Mouse (Mus musculus): ENCODE data around the gene Abcg4. TPM values are rescaled to one million over a fixed set of nuclear protein-coding genes. Genes with fewer than 3 reads are reported as not detected.

Gene Abcg4
- polyA plus RNA-seq, 1 experiment from 2014 or later = 2.1 TPM

GRCm38 (mm10) chr9:44314257-44314547 is 25.8 kb upstream of the Abcg4 start:
- H3K36me3 ChIP-seq (ENCODE audit: control insufficient read depth, insufficient read depth, low read length) = peaks cover 11% of the 10 kb centered on the region; the same call in 1 of the 2 replicates
- no peak overlapping the region for H3K4me3 ChIP-seq (ENCODE audit: low read length)
- H3K27me3 ChIP-seq (ENCODE audit: control insufficient read depth, insufficient read depth, low read depth, low read length) = no peaks in the 10 kb centered on the region
- WGBS = 65% methylated on average over 4 of the region's 4 CpGs
- no peak overlapping the region for H3K27ac ChIP-seq (ENCODE audit: low read length)
- no peaks in the 10 kb centered on the region for H3K9me3 ChIP-seq (ENCODE audit: control insufficient read depth, low read length)
- peaks cover 17% of the 10 kb centered on the region for H3K4me1 ChIP-seq (replicated peaks; ENCODE audit: control insufficient read depth, insufficient read depth, low read length)
- H3K9ac ChIP-seq (ENCODE audit: low read length) = no peak overlapping the region
- no peak for ATAC-seq (ENCODE audit: low read depth)
- no peak overlapping the region for H3K4me2 ChIP-seq (ENCODE audit: low read depth, low read length)

GRCm38 (mm10) chr9:44313476-44314256 is 25.3 kb upstream of the Abcg4 start:
- WGBS = 70% methylated on average over 19 of the region's 19 CpGs
- ATAC-seq (ENCODE audit: low read depth) = no peak
- H3K4me3 ChIP-seq (ENCODE audit: low read length) = no peak overlapping the region
- no peaks in the 10 kb centered on the region for H3K27me3 ChIP-seq (ENCODE audit: control insufficient read depth, insufficient read depth, low read depth, low read length)
- H3K4me2 ChIP-seq (ENCODE audit: low read depth, low read length) = no peak overlapping the region
- H3K36me3 ChIP-seq (ENCODE audit: control insufficient read depth, insufficient read depth, low read length) = peaks cover 11% of the 10 kb centered on the region; the same call in 1 of the 2 replicates
- no peaks in the 10 kb centered on the region for H3K9me3 ChIP-seq (ENCODE audit: control insufficient read depth, low read length)
- peaks cover 12% of the 10 kb centered on the region for H3K4me1 ChIP-seq (replicated peaks; ENCODE audit: control insufficient read depth, insufficient read depth, low read length)
- H3K27ac ChIP-seq (ENCODE audit: low read length) = no peak overlapping the region
- no peak overlapping the region for H3K9ac ChIP-seq (ENCODE audit: low read length)

- H3K27me3 ChIP-seq (ENCODE audit: control insufficient read depth, insufficient read depth, low read depth, low read length) = no peaks in the 10 kb centered on the region
- WGBS = 17% methylated on average over 27 of the region's 27 CpGs
- H3K9ac ChIP-seq (ENCODE audit: low read length) = peak overlapping the region; percentile 5; the same call in 1 of the 2 replicates
- H3K4me1 ChIP-seq (replicated peaks; ENCODE audit: control insufficient read depth, insufficient read depth, low read length) = no peaks in the 10 kb centered on the region
- H3K4me3 ChIP-seq (ENCODE audit: low read length) = peak overlapping the region; percentile 6; the same call in 1 of the 2 replicates
- H3K27ac ChIP-seq (ENCODE audit: low read length) = peak overlapping the region; percentile 67
- peak; percentile 81 for ATAC-seq (ENCODE audit: low read depth)
- no peaks in the 10 kb centered on the region for H3K9me3 ChIP-seq (ENCODE audit: control insufficient read depth, low read length)
- H3K4me2 ChIP-seq (ENCODE audit: low read depth, low read length) = peak overlapping the region; percentile 27
- H3K36me3 ChIP-seq (ENCODE audit: control insufficient read depth, insufficient read depth, low read length) = peaks cover 10% of the 10 kb centered on the region; the same call in 1 of the 2 replicates
Measured at GRCm38 (mm10) chr9:44311136-44312134, 23.0 kb upstream of the Abcg4 start.

- Histone ChIP-seq H3K27me3 (ENCODE audit: control insufficient read depth, insufficient read depth, low read depth, low read length) (no peaks in the 10 kb centered on the region), H3K4me2 (ENCODE audit: low read depth, low read length) (peak overlapping the region; percentile 27), H3K36me3 (ENCODE audit: control insufficient read depth, insufficient read depth, low read length) (peaks cover 7% of the 10 kb centered on the region; the same call in 1 of the 2 replicates), H3K4me1 (replicated peaks; ENCODE audit: control insufficient read depth, insufficient read depth, low read length) (no peaks in the 10 kb centered on the region), H3K4me3 (ENCODE audit: low read length) (no peak overlapping the region), H3K9ac (ENCODE audit: low read length) (no peak overlapping the region; the same call in 1 of the 2 replicates), H3K27ac (ENCODE audit: low read length) (peak overlapping the region; percentile 67), H3K9me3 (ENCODE audit: control insufficient read depth, low read length) (no peaks in the 10 kb centered on the region)
- ATAC-seq (ENCODE audit: low read depth) = no peak
- 36% methylated on average over 10 of the region's 10 CpGs for WGBS
Measured at GRCm38 (mm10) chr9:44310750-44311135, 22.3 kb upstream of the Abcg4 start.

- H3K36me3 ChIP-seq (ENCODE audit: control insufficient read depth, insufficient read depth, low read length) = peaks cover 7% of the 10 kb centered on the region; the same call in 1 of the 2 replicates
- no peak overlapping the region for H3K4me3 ChIP-seq (ENCODE audit: low read length)
- WGBS = 55% methylated on average over 3 of the region's 3 CpGs
- no peaks in the 10 kb centered on the region for H3K27me3 ChIP-seq (ENCODE audit: control insufficient read depth, insufficient read depth, low read depth, low read length)
- peaks cover under 1% of the 10 kb centered on the region for H3K4me1 ChIP-seq (replicated peaks; ENCODE audit: control insufficient read depth, insufficient read depth, low read length)
- no peaks in the 10 kb centered on the region for H3K9me3 ChIP-seq (ENCODE audit: control insufficient read depth, low read length)
- no peak overlapping the region for H3K27ac ChIP-seq (ENCODE audit: low read length)
- ATAC-seq (ENCODE audit: low read depth) = no peak
- H3K9ac ChIP-seq (ENCODE audit: low read length) = no peak overlapping the region
- no peak overlapping the region for H3K4me2 ChIP-seq (ENCODE audit: low read depth, low read length)
Measured at GRCm38 (mm10) chr9:44309756-44310155, 21.3 kb upstream of the Abcg4 start.

- H3K4me1 ChIP-seq (replicated peaks; ENCODE audit: control insufficient read depth, insufficient read depth, low read length) = peaks cover 10% of the 10 kb centered on the region
- no peaks in the 10 kb centered on the region for H3K27me3 ChIP-seq (ENCODE audit: control insufficient read depth, insufficient read depth, low read depth, low read length)
- no peaks in the 10 kb centered on the region for H3K9me3 ChIP-seq (ENCODE audit: control insufficient read depth, low read length)
- no peaks in the 10 kb centered on the region for H3K36me3 ChIP-seq (ENCODE audit: control insufficient read depth, insufficient read depth, low read length)
- no peak overlapping the region for H3K9ac ChIP-seq (ENCODE audit: low read length)
- no peak for ATAC-seq (ENCODE audit: low read depth)
- H3K27ac ChIP-seq (ENCODE audit: low read length) = no peak overlapping the region
- H3K4me2 ChIP-seq (ENCODE audit: low read depth, low read length) = no peak overlapping the region
- WGBS = 85% methylated on average over 2 of the region's 2 CpGs
- H3K4me3 ChIP-seq (ENCODE audit: low read length) = no peak overlapping the region
Measured at GRCm38 (mm10) chr9:44307248-44307647, 18.8 kb upstream of the Abcg4 start.

GRCm38 (mm10) chr9:44306532-44306931 is 18.1 kb upstream of the Abcg4 start:
- WGBS = 81% methylated on average over 6 of the region's 6 CpGs

GRCm38 (mm10) chr9:44305466-44306079 is 17.2 kb upstream of the Abcg4 start, which contains the start of gene Hinfp:
Gene Hinfp, minus strand, starts transcription at chr9:44305671.
- under 1% methylated on average over 54 of the region's 54 CpGs for WGBS
- peak; percentile 100 for ATAC-seq (ENCODE audit: low read depth)
- Histone ChIP-seq H3K27ac (ENCODE audit: low read length) (peak within 1 kb of the TSS; percentile 78), H3K4me1 (replicated peaks; ENCODE audit: control insufficient read depth, insufficient read depth, low read length) (peaks cover 10% of the 10 kb centered on the region), H3K27me3 (ENCODE audit: control insufficient read depth, insufficient read depth, low read depth, low read length) (no peaks in the 10 kb centered on the region), H3K9ac (ENCODE audit: low read length) (peak within 1 kb of the TSS; percentile 96), H3K9me3 (ENCODE audit: control insufficient read depth, low read length) (no peaks in the 10 kb centered on the region), H3K4me3 (ENCODE audit: low read length) (peak within 1 kb of the TSS; percentile 92), H3K36me3 (ENCODE audit: control insufficient read depth, insufficient read depth, low read length) (peaks cover 6% of the 10 kb centered on the region), H3K4me2 (ENCODE audit: low read depth, low read length) (peak within 1 kb of the TSS; percentile 75)

More at GRCm38 (mm10) chr9:44306532-44306931, 18.1 kb upstream of the Abcg4 start:
- Histone ChIP-seq H3K27me3 (ENCODE audit: control insufficient read depth, insufficient read depth, low read depth, low read length) (no peaks in the 10 kb centered on the region), H3K27ac (ENCODE audit: low read length) (no peak overlapping the region), H3K4me1 (replicated peaks; ENCODE audit: control insufficient read depth, insufficient read depth, low read length) (peaks cover 10% of the 10 kb centered on the region), H3K9ac (ENCODE audit: low read length) (no peak overlapping the region), H3K36me3 (ENCODE audit: control insufficient read depth, insufficient read depth, low read length) (no peaks in the 10 kb centered on the region), H3K4me3 (ENCODE audit: low read length) (no peak overlapping the region), H3K9me3 (ENCODE audit: control insufficient read depth, low read length) (no peaks in the 10 kb centered on the region), H3K4me2 (ENCODE audit: low read depth, low read length) (no peak overlapping the region)
- no peak for ATAC-seq (ENCODE audit: low read depth)
